Mouse (Mus musculus): ENCODE data around the gene Kin.

GRCm38 (mm10) chr2:10119276-10119675 is 38.9 kb downstream of the Kin start:
- no peak for TF ChIP-seq MAFK (IDR thresholded peaks at IDR 0.05; ENCODE audit: insufficient read depth, low read depth, low read length)
- TF ChIP-seq HCFC1 (IDR thresholded peaks at IDR 0.05; ENCODE audit: borderline replicate concordance, insufficient read depth, low read length) = no peak

Data from ES-E14 (cell line).